Mouse (Mus musculus): ENCODE measurements at regions not wholly inside any gene's neighbourhood (a gene's known extent, or its start where the extent isn't known, plus 50 kb on each side); places are given as distances from the start of the nearest gene placed in this dataset.

DNA sequence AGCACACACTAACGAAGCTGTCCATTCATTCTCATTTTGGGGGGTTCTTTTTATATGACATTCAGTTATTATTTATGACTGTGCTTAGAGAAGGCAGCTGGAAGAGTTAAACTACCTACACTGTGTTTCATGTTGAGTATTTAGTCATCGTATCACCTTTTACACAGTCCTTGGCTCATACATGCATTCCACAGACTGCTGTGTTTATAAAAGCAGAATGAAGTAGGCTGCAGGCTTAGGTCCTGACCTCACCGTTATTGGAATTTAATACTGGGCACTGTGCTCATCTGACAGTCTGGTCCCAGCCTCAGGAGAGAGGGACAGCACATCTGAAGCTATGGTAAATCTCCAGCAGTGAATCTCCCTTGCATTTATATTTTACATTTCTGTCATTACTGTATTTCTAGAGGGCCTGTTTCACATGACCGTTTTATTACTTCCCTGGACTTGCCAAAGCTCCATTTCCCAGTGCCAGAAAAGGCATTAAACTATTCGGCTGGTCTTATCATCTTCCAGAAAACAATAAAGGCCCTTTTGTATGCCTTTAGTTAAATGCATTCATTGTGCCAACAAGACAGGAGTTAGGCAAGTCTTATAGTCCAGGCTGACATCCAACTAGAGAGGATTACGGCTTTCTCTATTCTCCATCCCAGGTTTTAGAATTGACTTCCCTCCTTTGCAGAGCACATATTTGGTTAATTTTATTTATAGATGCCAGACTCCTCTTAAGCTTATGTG lies 258.9 kb downstream of the Bckdhb start:
- H3K9ac ChIP-seq (ENCODE audit: insufficient read depth, low read depth), result no peak overlapping the region
- no peaks in the 10 kb centered on the region for H3K9me3 ChIP-seq (replicated peaks; ENCODE audit: low read length)
- no peaks in the 10 kb centered on the region for H3K36me3 ChIP-seq (replicated peaks in 1 of 2; ENCODE audit: control insufficient read depth in 1 of 2, insufficient read depth in 1 of 2, low read length in 1 of 2)
- in situ Hi-C loops (cut with MboI; ENCODE audit: low pct_ligation_motif_present, low pct_unique_long_range_greater_than_20kb, low sequenced_read_pairs) (no loop called here), dilution Hi-C loops (cut with MboI; ENCODE audit: extremely low pct_ligation_motif_present, extremely low pct_unique_long_range_greater_than_20kb, low sequenced_read_pairs) (no loop called here)
- no peak overlapping the region for H3K27ac ChIP-seq (ENCODE audit: insufficient read depth, low read depth)
- H3K4me1 ChIP-seq (ENCODE audit: control insufficient read depth in 1 of 2, insufficient read depth in 2 of 2), result no peaks in the 10 kb centered on the region
- DNase-seq (ENCODE audit: extremely low read depth), result no peak
- TF ChIP-seq EP300 (IDR thresholded peaks at IDR 0.05; ENCODE audit: low read length) (no peak), JUN (IDR thresholded peaks at IDR 0.05; ENCODE audit: insufficient read depth, low read depth, low read length) (no peak), POLR2AphosphoS2 (IDR thresholded peaks at IDR 0.05; ENCODE audit: low read depth, low read length) (no peak), POLR2A (IDR thresholded peaks at IDR 0.05; ENCODE audit: low read depth, low read length) (no peak), MAZ (IDR thresholded peaks at IDR 0.05; ENCODE audit: low read depth, low read length) (no peak), RCOR1 (conservative IDR thresholded peaks at IDR 0.05; ENCODE audit: low read depth, low read length) (no peak), CHD2 (IDR thresholded peaks at IDR 0.05; ENCODE audit: low read length) (no peak), USF2 (conservative IDR thresholded peaks at IDR 0.05; ENCODE audit: low read depth, low read length) (no peak), ZC3H11A (IDR thresholded peaks at IDR 0.05; ENCODE audit: low read depth, low read length) (no peak), E2F4 (IDR thresholded peaks at IDR 0.05; ENCODE audit: insufficient replicate concordance, low read depth, low read length) (no peak), ZMIZ1 (IDR thresholded peaks at IDR 0.05; ENCODE audit: low read depth, low read length) (no peak), MAX (IDR thresholded peaks at IDR 0.05; ENCODE audit: low read length) (no peak), BHLHE40 (IDR thresholded peaks at IDR 0.05; ENCODE audit: low read depth, low read length) (no peak), HCFC1 (IDR thresholded peaks at IDR 0.05; ENCODE audit: low read depth, low read length) (no peak), IRF4 (IDR thresholded peaks at IDR 0.05; ENCODE audit: low read depth, low read length) (no peak), KAT2A (IDR thresholded peaks at IDR 0.05; ENCODE audit: insufficient replicate concordance, low read length) (no peak), ZNF384 (IDR thresholded peaks at IDR 0.05; ENCODE audit: low read depth, low read length) (no peak)
- no peak overlapping the region for H3K4me3 ChIP-seq (replicated peaks in 1 of 3; ENCODE audit: low read depth in 2 of 3, low read length in 2 of 3, poor library complexity in 1 of 3)
- H3K79me2 ChIP-seq (replicated peaks; ENCODE audit: control insufficient read depth, extremely low read depth, insufficient read depth, poor library complexity, severe bottlenecking), result no peaks in the 10 kb centered on the region
- H3K27me3 ChIP-seq (replicated peaks), result no peaks in the 10 kb centered on the region
- H3K4me2 ChIP-seq (ENCODE audit: insufficient read depth, low read depth, poor library complexity, severe bottlenecking), result no peak overlapping the region

DNA sequence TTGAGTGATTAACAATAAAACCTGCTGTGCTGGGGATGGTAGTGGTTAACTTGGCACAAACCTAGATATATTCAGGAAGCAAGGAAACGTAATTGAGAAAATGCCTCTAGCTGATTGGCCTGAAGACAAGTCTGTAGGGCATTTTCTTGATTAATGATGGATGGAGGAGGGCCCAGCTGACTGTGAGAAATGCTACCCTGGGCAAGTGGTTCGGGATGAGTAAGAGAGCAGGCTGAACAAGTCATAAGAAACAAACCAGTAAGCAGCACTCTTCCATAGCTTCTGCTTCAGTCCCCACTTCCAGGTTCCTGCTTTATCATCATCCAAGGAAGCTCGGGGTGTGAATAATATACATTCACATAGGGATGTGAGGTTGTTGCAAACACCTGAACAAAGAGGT lies 262.6 kb downstream of the Bckdhb start:
- Histone ChIP-seq H3K4me3 (replicated peaks in 1 of 3; ENCODE audit: low read depth in 2 of 3, low read length in 2 of 3, poor library complexity in 1 of 3) (no peak overlapping the region), H3K4me2 (ENCODE audit: insufficient read depth, low read depth, poor library complexity, severe bottlenecking) (no peak overlapping the region), H3K27ac (ENCODE audit: insufficient read depth, low read depth) (no peak overlapping the region), H3K9ac (ENCODE audit: insufficient read depth, low read depth) (no peak overlapping the region), H3K27me3 (replicated peaks) (no peaks in the 10 kb centered on the region), H3K4me1 (ENCODE audit: control insufficient read depth in 1 of 2, insufficient read depth in 2 of 2) (no peaks in the 10 kb centered on the region), H3K9me3 (replicated peaks; ENCODE audit: low read length) (no peaks in the 10 kb centered on the region), H3K79me2 (replicated peaks; ENCODE audit: control insufficient read depth, extremely low read depth, insufficient read depth, poor library complexity, severe bottlenecking) (no peaks in the 10 kb centered on the region), H3K36me3 (replicated peaks in 1 of 2; ENCODE audit: control insufficient read depth in 1 of 2, insufficient read depth in 1 of 2, low read length in 1 of 2) (no peaks in the 10 kb centered on the region)
- DNase-seq (ENCODE audit: extremely low read depth), result no peak
- TF ChIP-seq TBP (conservative IDR thresholded peaks at IDR 0.05; ENCODE audit: low read depth, low read length), result no peak
- TF ChIP-seq E2F4 (IDR thresholded peaks at IDR 0.05; ENCODE audit: insufficient replicate concordance, low read depth, low read length), result no peak
- no peak for TF ChIP-seq PAX5 (IDR thresholded peaks at IDR 0.05; ENCODE audit: low read length)
- no peak for TF ChIP-seq ELF1 (IDR thresholded peaks at IDR 0.05; ENCODE audit: low read depth, low read length)
- no peak for TF ChIP-seq JUN (IDR thresholded peaks at IDR 0.05; ENCODE audit: insufficient read depth, low read depth, low read length)
- no peak for TF ChIP-seq BHLHE40 (IDR thresholded peaks at IDR 0.05; ENCODE audit: low read depth, low read length)
- in situ Hi-C loops (cut with MboI; ENCODE audit: low pct_ligation_motif_present, low pct_unique_long_range_greater_than_20kb, low sequenced_read_pairs), result no loop called here
- dilution Hi-C loops (cut with MboI; ENCODE audit: extremely low pct_ligation_motif_present, extremely low pct_unique_long_range_greater_than_20kb, low sequenced_read_pairs), result no loop called here

Data from CH12.LX (cell line).